Mouse (Mus musculus): Measurements from ENCODE around the gene Mfsd4a.
A peak's percentile ranks its signal among the peaks of the same experiment; 100 is the strongest.

Gene Mfsd4a

DNA sequence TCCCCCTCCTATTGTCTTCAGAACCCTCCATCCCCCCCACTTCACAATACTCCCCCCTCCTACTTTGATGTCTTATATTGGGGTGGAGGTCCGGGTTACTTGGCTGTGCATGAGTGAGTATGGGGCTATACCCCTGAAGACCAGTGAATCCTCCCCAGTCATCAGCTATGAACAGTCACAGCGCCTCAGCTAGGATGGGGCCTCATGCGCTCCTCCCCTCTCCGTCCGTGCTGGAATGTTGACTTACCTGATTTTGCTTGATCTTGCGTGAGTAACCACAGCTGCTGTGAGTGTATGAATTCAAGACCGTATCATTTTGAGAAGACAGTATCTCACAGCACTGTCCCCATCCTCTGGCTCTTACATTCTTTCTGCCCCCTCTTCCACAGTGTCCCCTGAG lies 48.0 kb downstream of the Mfsd4a start:
- no peaks in the 10 kb centered on the region for H3K27me3 ChIP-seq (ENCODE audit: insufficient read depth, low read length)
- TF ChIP-seq NANOG (IDR thresholded peaks at IDR 0.05; ENCODE audit: borderline replicate concordance, low read length) (no peak), POU5F1 (IDR thresholded peaks at IDR 0.05; ENCODE audit: borderline replicate concordance, low read length) (no peak), CTCF (conservative IDR thresholded peaks at IDR 0.05; ENCODE audit: low read length) (no peak)
- peaks cover 23% of the 10 kb centered on the region for H3K4me1 ChIP-seq (replicated peaks; ENCODE audit: low read depth, low read length)
- no peaks in the 10 kb centered on the region for H3K9me3 ChIP-seq (ENCODE audit: low read length)
- no peak overlapping the region for H3K4me3 ChIP-seq (replicated peaks; ENCODE audit: low read length)
- H3K36me3 ChIP-seq (ENCODE audit: insufficient read depth, low read length) = peaks cover 94% of the 10 kb centered on the region

DNA sequence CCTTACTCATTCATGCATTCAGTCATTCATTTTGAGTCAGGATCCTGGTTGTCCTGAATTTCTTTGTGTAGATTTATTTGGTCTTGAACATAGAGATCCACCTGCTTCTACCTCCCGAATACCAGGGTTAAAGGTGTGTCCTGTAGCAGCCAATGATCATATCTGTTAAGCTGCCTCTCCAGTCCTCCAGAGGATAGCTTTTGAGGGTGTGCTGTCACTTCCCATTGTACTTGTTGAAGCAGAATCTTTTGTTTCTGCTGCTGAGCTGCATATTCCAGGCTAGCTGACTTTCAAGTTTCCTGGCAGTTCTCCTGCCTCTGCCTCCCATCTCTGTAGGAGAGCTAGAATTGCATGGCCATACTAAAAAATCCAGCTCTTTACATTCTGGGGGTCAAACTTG lies 51.2 kb downstream of the Mfsd4a start:
- TF ChIP-seq CTCF (conservative IDR thresholded peaks at IDR 0.05; ENCODE audit: low read length) (no peak), NANOG (IDR thresholded peaks at IDR 0.05; ENCODE audit: borderline replicate concordance, low read length) (no peak), POU5F1 (IDR thresholded peaks at IDR 0.05; ENCODE audit: borderline replicate concordance, low read length) (no peak)
- peaks cover 71% of the 10 kb centered on the region for H3K36me3 ChIP-seq (ENCODE audit: insufficient read depth, low read length)
- no peaks in the 10 kb centered on the region for H3K27me3 ChIP-seq (ENCODE audit: insufficient read depth, low read length)
- no peaks in the 10 kb centered on the region for H3K9me3 ChIP-seq (ENCODE audit: low read length)
- H3K4me1 ChIP-seq (replicated peaks; ENCODE audit: low read depth, low read length) = peaks cover 29% of the 10 kb centered on the region
- H3K4me3 ChIP-seq (replicated peaks; ENCODE audit: low read length) = no peak overlapping the region

GRCm38 (mm10) chr1:132014800-132015199 lies 53.1 kb downstream of the Mfsd4a start:
- Histone ChIP-seq H3K4me1 (replicated peaks; ENCODE audit: low read depth, low read length) (peaks cover 44% of the 10 kb centered on the region), H3K4me3 (replicated peaks; ENCODE audit: low read length) (no peak overlapping the region), H3K9me3 (ENCODE audit: low read length) (no peaks in the 10 kb centered on the region), H3K36me3 (ENCODE audit: insufficient read depth, low read length) (peaks cover 55% of the 10 kb centered on the region), H3K27me3 (ENCODE audit: insufficient read depth, low read length) (no peaks in the 10 kb centered on the region)
- TF ChIP-seq CTCF (conservative IDR thresholded peaks at IDR 0.05; ENCODE audit: low read length) = peak; percentile 61
- TF ChIP-seq NANOG (IDR thresholded peaks at IDR 0.05; ENCODE audit: borderline replicate concordance, low read length) = no peak

DNA sequence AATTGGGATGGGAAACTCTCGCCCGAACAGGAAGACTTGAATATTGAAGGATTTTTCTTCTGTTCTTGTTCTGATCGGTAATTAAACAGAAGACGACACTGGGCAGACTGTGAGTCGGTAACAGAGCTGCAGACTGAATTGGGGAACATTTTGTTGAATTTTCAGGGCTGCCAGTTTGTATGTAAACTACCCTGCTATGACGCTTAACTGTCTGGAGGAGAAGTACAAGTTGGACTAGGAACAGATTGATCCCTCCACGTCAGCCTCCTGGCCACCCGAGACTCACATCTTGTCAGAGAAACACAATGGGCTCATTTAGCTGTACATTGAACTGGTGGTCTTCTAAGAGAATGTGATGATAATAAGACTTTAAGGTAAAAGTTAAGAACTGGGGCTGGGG lies 55.0 kb downstream of the Mfsd4a start:
- no peak for TF ChIP-seq CTCF (conservative IDR thresholded peaks at IDR 0.05; ENCODE audit: low read length)
- TF ChIP-seq NANOG (IDR thresholded peaks at IDR 0.05; ENCODE audit: borderline replicate concordance, low read length) = no peak
- no peak for TF ChIP-seq POU5F1 (IDR thresholded peaks at IDR 0.05; ENCODE audit: borderline replicate concordance, low read length)
- H3K4me1 ChIP-seq (replicated peaks; ENCODE audit: low read depth, low read length) = peaks cover 52% of the 10 kb centered on the region
- no peaks in the 10 kb centered on the region for H3K27me3 ChIP-seq (ENCODE audit: insufficient read depth, low read length)
- H3K36me3 ChIP-seq (ENCODE audit: insufficient read depth, low read length) = peaks cover 36% of the 10 kb centered on the region
- no peaks in the 10 kb centered on the region for H3K9me3 ChIP-seq (ENCODE audit: low read length)
- H3K4me3 ChIP-seq (replicated peaks; ENCODE audit: low read length) = no peak overlapping the region

GRCm38 (mm10) chr1:132011785-132012184 lies 56.1 kb downstream of the Mfsd4a start:
- no peaks in the 10 kb centered on the region for H3K27me3 ChIP-seq (ENCODE audit: insufficient read depth, low read length)
- peaks cover 25% of the 10 kb centered on the region for H3K36me3 ChIP-seq (ENCODE audit: insufficient read depth, low read length)
- H3K4me1 ChIP-seq (replicated peaks; ENCODE audit: low read depth, low read length) = peaks cover 43% of the 10 kb centered on the region
- no peak for TF ChIP-seq CTCF (conservative IDR thresholded peaks at IDR 0.05; ENCODE audit: low read length)
- TF ChIP-seq POU5F1 (IDR thresholded peaks at IDR 0.05; ENCODE audit: borderline replicate concordance, low read length) = no peak
- no peak for TF ChIP-seq NANOG (IDR thresholded peaks at IDR 0.05; ENCODE audit: borderline replicate concordance, low read length)
- no peaks in the 10 kb centered on the region for H3K9me3 ChIP-seq (ENCODE audit: low read length)
- no peak overlapping the region for H3K4me3 ChIP-seq (replicated peaks; ENCODE audit: low read length)

GRCm38 (mm10) chr1:132010632-132011501 lies 57.0 kb downstream of the Mfsd4a start:
- peaks cover 47% of the 10 kb centered on the region for H3K4me1 ChIP-seq (replicated peaks; ENCODE audit: low read depth, low read length)
- TF ChIP-seq CTCF (conservative IDR thresholded peaks at IDR 0.05; ENCODE audit: low read length) (no peak), POU5F1 (IDR thresholded peaks at IDR 0.05; ENCODE audit: borderline replicate concordance, low read length) (no peak), NANOG (IDR thresholded peaks at IDR 0.05; ENCODE audit: borderline replicate concordance, low read length) (no peak)
- H3K36me3 ChIP-seq (ENCODE audit: insufficient read depth, low read length) = peaks cover 19% of the 10 kb centered on the region

GRCm38 (mm10) chr1:132008881-132009644 lies 58.8 kb downstream of the Mfsd4a start:
- peaks cover 48% of the 10 kb centered on the region for H3K4me1 ChIP-seq (replicated peaks; ENCODE audit: low read depth, low read length)
- H3K27me3 ChIP-seq (ENCODE audit: insufficient read depth, low read length) = no peaks in the 10 kb centered on the region
- no peaks in the 10 kb centered on the region for H3K9me3 ChIP-seq (ENCODE audit: low read length)
- H3K36me3 ChIP-seq (ENCODE audit: insufficient read depth, low read length) = peaks cover 4% of the 10 kb centered on the region; the same call in 1 of the 2 replicates
- peak overlapping the region; percentile 88 for H3K4me3 ChIP-seq (replicated peaks; ENCODE audit: low read length)
- no peak for TF ChIP-seq NANOG (IDR thresholded peaks at IDR 0.05; ENCODE audit: borderline replicate concordance, low read length)
- TF ChIP-seq CTCF (conservative IDR thresholded peaks at IDR 0.05; ENCODE audit: low read length) = no peak
- no peak for TF ChIP-seq POU5F1 (IDR thresholded peaks at IDR 0.05; ENCODE audit: borderline replicate concordance, low read length)

More at GRCm38 (mm10) chr1:132010632-132011501, 57.0 kb downstream of the Mfsd4a start:
- Histone ChIP-seq H3K4me3 (replicated peaks; ENCODE audit: low read length) (no peak overlapping the region), H3K27me3 (ENCODE audit: insufficient read depth, low read length) (no peaks in the 10 kb centered on the region), H3K9me3 (ENCODE audit: low read length) (no peaks in the 10 kb centered on the region)

Measured in E14TG2a.4 (cell line).